Mouse (Mus musculus) brain, embryonic 14.5 days (tissue): ENCODE results near the gene Rrad.

Source experiments
- CTCF ChIP-seq: fragments of 200-500 bp; IDR thresholded peaks from 2 replicates; pipeline ENCODE4 v1.5.1; 2012; ENCODE audit warnings: inconsistent platforms, mild to moderate bottlenecking, moderate library complexity, borderline replicate concordance; ENCODE audit not compliant: insufficient read depth, insufficient read length; ENCODE audit errors: extremely low read depth
- POLR2A ChIP-seq: fragments of 200-500 bp; IDR thresholded peaks from 2 replicates; pipeline ENCODE4 v1.6.1; 2012; ENCODE audit warnings: mild to moderate bottlenecking, inconsistent platforms, borderline replicate concordance; ENCODE audit not compliant: poor library complexity, insufficient read depth, insufficient read length, severe bottlenecking; ENCODE audit errors: extremely low read depth

GRCm38 (mm10) chr8:104631975-104632374, 848 bp upstream of the Rrad start:
- no peak for TF ChIP-seq CTCF
- no peak for TF ChIP-seq POLR2A
